Mouse (Mus musculus): Measurements from ENCODE around the gene Gabrb1. TPM values are rescaled to one million over a fixed set of nuclear protein-coding genes. Genes with fewer than 3 reads are reported as not detected.

Gabrb1 gene
- total RNA-seq, 1 experiment, result 0.04 TPM

DNA sequence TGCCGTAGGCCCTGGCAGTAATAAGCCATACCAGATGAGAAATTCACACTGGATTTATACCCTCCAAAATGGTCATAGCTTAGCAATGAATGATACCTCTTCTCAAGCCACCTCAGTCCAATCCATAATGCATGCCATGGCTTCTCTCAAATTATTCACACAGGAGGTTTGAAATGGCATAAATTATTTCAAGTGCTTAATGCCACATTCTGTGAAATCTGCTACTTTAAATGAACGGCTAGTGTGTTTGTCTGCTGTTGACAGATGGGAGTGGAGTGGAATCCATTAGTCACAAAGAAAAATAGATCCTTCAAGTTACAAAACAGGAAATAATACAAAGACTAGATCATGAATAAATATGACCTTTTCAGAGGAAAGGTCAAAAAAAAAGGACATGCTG, 272.1 kb downstream of the Gabrb1 start:
- Histone ChIP-seq H3K4me1 (ENCODE audit: control insufficient read depth in 2 of 2, insufficient read depth in 2 of 2, low read length in 2 of 2, poor library complexity in 1 of 2) (no peaks in the 10 kb centered on the region), H3K36me3 (ENCODE audit: control insufficient read depth, insufficient read depth, low read length, poor library complexity, severe bottlenecking) (no peaks in the 10 kb centered on the region), H3K9ac (ENCODE audit: insufficient read depth, low read depth, low read length, poor library complexity, severe bottlenecking) (no peak overlapping the region), H3K4me3 (ENCODE audit: insufficient read depth in 1 of 2, low read depth in 1 of 2, low read length in 2 of 2, poor library complexity in 1 of 2, severe bottlenecking in 1 of 2) (no peak overlapping the region), H3K9me3 (ENCODE audit: control insufficient read depth, insufficient read depth, low read depth, low read length) (no peaks in the 10 kb centered on the region), H3K27ac (ENCODE audit: insufficient read depth, low read depth, low read length, poor library complexity, severe bottlenecking) (no peak overlapping the region)
- no peak for TF ChIP-seq MAFK (IDR thresholded peaks at IDR 0.05; ENCODE audit: insufficient read depth, low read depth, low read length)
- no peak for TF ChIP-seq HCFC1 (IDR thresholded peaks at IDR 0.05; ENCODE audit: borderline replicate concordance, insufficient read depth, low read length)
- no peak for TF ChIP-seq ZNF384 (IDR thresholded peaks at IDR 0.05; ENCODE audit: low read depth, low read length)
- no peak for TF ChIP-seq ZC3H11A (IDR thresholded peaks at IDR 0.05; ENCODE audit: borderline replicate concordance, low read depth, low read length)
- TF ChIP-seq CHD2 (IDR thresholded peaks at IDR 0.05; ENCODE audit: low read depth, low read length), result no peak
- in situ Hi-C loops (cut with MboI; ENCODE audit: low sequenced_read_pairs in 2 of 2, unreplicated experiment in 2 of 2), result no loop called here
- DNase-seq (ENCODE audit: low read depth, low spot score), result no peak

DNA sequence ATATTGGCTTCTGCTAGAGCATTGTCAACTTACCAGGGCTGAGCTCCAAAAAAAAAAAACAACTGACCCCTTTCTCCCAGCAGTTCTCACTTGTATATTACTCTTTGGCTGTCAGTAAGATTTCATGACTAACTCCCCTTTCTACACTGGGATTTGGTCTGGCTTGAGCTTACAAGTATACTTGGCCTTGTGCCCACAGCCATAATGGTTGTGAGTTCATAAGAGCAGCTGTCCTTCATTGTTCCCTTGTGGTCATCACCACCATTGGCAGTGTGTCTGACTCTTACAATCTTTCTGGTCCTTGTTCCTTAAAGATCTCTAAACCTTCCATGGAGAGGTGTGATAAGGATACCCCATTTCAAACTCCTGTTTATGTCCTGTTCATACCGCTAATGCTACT, 293.5 kb downstream of the Gabrb1 start:
- TF ChIP-seq ZC3H11A (IDR thresholded peaks at IDR 0.05; ENCODE audit: borderline replicate concordance, low read depth, low read length), result no peak
- TF ChIP-seq MAFK (IDR thresholded peaks at IDR 0.05; ENCODE audit: insufficient read depth, low read depth, low read length), result no peak
- no peak for DNase-seq (ENCODE audit: low read depth, low spot score)
- in situ Hi-C loops (cut with MboI; ENCODE audit: low sequenced_read_pairs in 2 of 2, unreplicated experiment in 2 of 2), result no loop called here

DNA sequence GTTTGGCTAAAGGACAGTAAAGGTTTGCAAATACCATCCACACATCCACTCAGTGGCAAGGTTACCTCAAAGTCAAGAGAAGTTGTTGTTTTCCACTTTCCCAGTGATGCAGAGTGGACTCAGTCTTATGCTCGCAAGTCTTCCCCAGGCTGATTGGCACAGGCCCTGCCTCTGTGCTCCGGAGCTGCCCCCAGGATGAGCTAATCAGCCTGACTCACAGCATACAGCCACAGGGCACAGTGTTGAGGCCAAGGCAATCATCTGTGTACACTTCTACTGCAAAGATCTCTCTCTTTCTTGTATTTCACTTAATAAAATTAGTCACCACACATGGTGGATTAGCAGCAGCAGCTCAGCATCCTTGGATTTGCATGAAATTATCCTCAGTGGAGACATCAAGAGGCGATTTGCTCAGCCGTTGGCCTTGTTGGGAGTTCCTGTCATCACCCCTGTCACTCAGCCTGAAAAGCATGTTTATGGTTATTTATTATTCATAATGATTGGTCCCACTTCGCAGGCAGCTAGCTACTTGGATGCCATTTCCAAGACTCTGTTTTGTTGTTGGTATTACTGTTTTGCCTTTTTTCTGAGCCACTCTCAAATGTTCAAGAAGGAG, 297.3 kb downstream of the Gabrb1 start:
- H3K9ac ChIP-seq (ENCODE audit: insufficient read depth, low read depth, low read length, poor library complexity, severe bottlenecking), result no peak overlapping the region
- H3K27ac ChIP-seq (ENCODE audit: insufficient read depth, low read depth, low read length, poor library complexity, severe bottlenecking), result no peak overlapping the region
- TF ChIP-seq CHD2 (IDR thresholded peaks at IDR 0.05; ENCODE audit: low read depth, low read length) (no peak), HCFC1 (IDR thresholded peaks at IDR 0.05; ENCODE audit: borderline replicate concordance, insufficient read depth, low read length) (no peak), ZNF384 (IDR thresholded peaks at IDR 0.05; ENCODE audit: low read depth, low read length) (no peak), MAFK (IDR thresholded peaks at IDR 0.05; ENCODE audit: insufficient read depth, low read depth, low read length) (no peak), ZC3H11A (IDR thresholded peaks at IDR 0.05; ENCODE audit: borderline replicate concordance, low read depth, low read length) (no peak)
- no peak overlapping the region for H3K4me3 ChIP-seq (ENCODE audit: insufficient read depth in 1 of 2, low read depth in 1 of 2, low read length in 2 of 2, poor library complexity in 1 of 2, severe bottlenecking in 1 of 2)
- DNase-seq (ENCODE audit: low read depth, low spot score), result no peak
- no peaks in the 10 kb centered on the region for H3K9me3 ChIP-seq (ENCODE audit: control insufficient read depth, insufficient read depth, low read depth, low read length)
- no peaks in the 10 kb centered on the region for H3K36me3 ChIP-seq (ENCODE audit: control insufficient read depth, insufficient read depth, low read length, poor library complexity, severe bottlenecking)
- in situ Hi-C loops (cut with MboI; ENCODE audit: low sequenced_read_pairs in 2 of 2, unreplicated experiment in 2 of 2), result no loop called here
- no peaks in the 10 kb centered on the region for H3K4me1 ChIP-seq (ENCODE audit: control insufficient read depth in 2 of 2, insufficient read depth in 2 of 2, low read length in 2 of 2, poor library complexity in 1 of 2)

More for the DNA sequence above, 293.5 kb downstream of the Gabrb1 start:
- Histone ChIP-seq H3K36me3 (ENCODE audit: control insufficient read depth, insufficient read depth, low read length, poor library complexity, severe bottlenecking) (no peaks in the 10 kb centered on the region), H3K4me3 (ENCODE audit: insufficient read depth in 1 of 2, low read depth in 1 of 2, low read length in 2 of 2, poor library complexity in 1 of 2, severe bottlenecking in 1 of 2) (no peak overlapping the region), H3K4me1 (ENCODE audit: control insufficient read depth in 2 of 2, insufficient read depth in 2 of 2, low read length in 2 of 2, poor library complexity in 1 of 2) (no peaks in the 10 kb centered on the region), H3K27ac (ENCODE audit: insufficient read depth, low read depth, low read length, poor library complexity, severe bottlenecking) (no peak overlapping the region), H3K9ac (ENCODE audit: insufficient read depth, low read depth, low read length, poor library complexity, severe bottlenecking) (no peak overlapping the region), H3K9me3 (ENCODE audit: control insufficient read depth, insufficient read depth, low read depth, low read length) (no peaks in the 10 kb centered on the region)

DNA sequence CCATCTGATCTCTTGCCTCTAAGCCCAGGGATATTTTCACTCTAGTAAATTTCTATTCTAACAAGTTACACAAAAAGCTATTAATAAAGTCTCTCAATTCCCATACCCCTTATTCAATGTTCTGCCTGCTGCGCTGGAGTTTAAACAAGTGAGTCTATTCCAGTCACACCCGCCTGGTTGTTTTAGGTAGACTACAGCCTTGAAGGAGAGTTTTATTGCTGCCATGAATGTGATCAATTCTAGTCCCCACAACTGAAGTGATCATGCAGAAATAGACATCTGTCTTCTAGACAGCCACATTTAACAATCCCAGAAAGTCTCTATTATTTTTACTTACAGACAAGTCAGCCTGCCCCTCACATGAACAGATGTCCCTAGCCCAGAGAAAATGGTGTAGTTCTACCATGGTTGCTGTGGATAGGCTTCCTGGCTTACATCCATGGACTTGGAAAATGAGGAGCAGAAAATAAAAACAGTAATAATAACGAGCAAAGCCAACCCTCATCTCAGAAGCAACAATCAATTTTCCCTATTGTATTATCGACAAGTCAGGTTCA, 307.0 kb downstream of the Gabrb1 start:
- Histone ChIP-seq H3K4me1 (ENCODE audit: control insufficient read depth in 2 of 2, insufficient read depth in 2 of 2, low read length in 2 of 2, poor library complexity in 1 of 2) (no peaks in the 10 kb centered on the region), H3K36me3 (ENCODE audit: control insufficient read depth, insufficient read depth, low read length, poor library complexity, severe bottlenecking) (no peaks in the 10 kb centered on the region), H3K9ac (ENCODE audit: insufficient read depth, low read depth, low read length, poor library complexity, severe bottlenecking) (no peak overlapping the region), H3K9me3 (ENCODE audit: control insufficient read depth, insufficient read depth, low read depth, low read length) (no peaks in the 10 kb centered on the region), H3K4me3 (ENCODE audit: insufficient read depth in 1 of 2, low read depth in 1 of 2, low read length in 2 of 2, poor library complexity in 1 of 2, severe bottlenecking in 1 of 2) (no peak overlapping the region), H3K27ac (ENCODE audit: insufficient read depth, low read depth, low read length, poor library complexity, severe bottlenecking) (no peak overlapping the region)
- no peak for DNase-seq (ENCODE audit: low read depth, low spot score)
- no peak for TF ChIP-seq ZNF384 (IDR thresholded peaks at IDR 0.05; ENCODE audit: low read depth, low read length)
- TF ChIP-seq MAFK (IDR thresholded peaks at IDR 0.05; ENCODE audit: insufficient read depth, low read depth, low read length), result no peak
- TF ChIP-seq ZC3H11A (IDR thresholded peaks at IDR 0.05; ENCODE audit: borderline replicate concordance, low read depth, low read length), result no peak
- no peak for TF ChIP-seq HCFC1 (IDR thresholded peaks at IDR 0.05; ENCODE audit: borderline replicate concordance, insufficient read depth, low read length)
- no peak for TF ChIP-seq CHD2 (IDR thresholded peaks at IDR 0.05; ENCODE audit: low read depth, low read length)
- in situ Hi-C loops (cut with MboI; ENCODE audit: low sequenced_read_pairs in 2 of 2, unreplicated experiment in 2 of 2), result no loop called here

Data from ES-E14 (cell line).